Mouse (Mus musculus) kidney, embryonic 16.5 days (tissue): ENCODE data around the gene Ifi35. TPM values are rescaled to one million over a fixed set of nuclear protein-coding genes. Genes with fewer than 3 reads are reported as not detected.
"Not testable (repeated sequence)": the region's sequence is repeated elsewhere in the genome, so short reads cannot be mapped to it uniquely, and the experiment has no call there.

Experiments
- ATAC-seq: fragments of 200-750 bp; cut with Nextera tagmentation; 2 replicates; pipeline ENCODE4 v1.8.0; 2017; ENCODE audit warnings: moderate TSS enrichment; ENCODE audit not compliant: low FRiP score, low TSS enrichment
- H3K27ac ChIP-seq: fragments of 300-500 bp; sonication (generic); 2 replicates; pipeline ENCODE4 v1.5.1; 2014; ENCODE audit warnings: low read length
- H3K27me3 ChIP-seq: fragments of 300-500 bp; sonication (generic); 2 replicates; pipeline ENCODE4 v1.6.1; 2014; ENCODE audit warnings: low read length, control low read depth, mixed read lengths; ENCODE audit not compliant: insufficient read depth
- H3K36me3 ChIP-seq: fragments of 300-500 bp; sonication (generic); 2 replicates; pipeline ENCODE4 v1.6.1; 2014; ENCODE audit warnings: low read length, control low read depth, mixed read lengths; ENCODE audit not compliant: insufficient read depth
- H3K4me1 ChIP-seq: fragments of 300-500 bp; sonication (generic); 2 replicates; pipeline ENCODE4 v1.6.1; 2014; ENCODE audit warnings: low read length, control low read depth, mixed read lengths; ENCODE audit not compliant: insufficient read depth
- H3K4me2 ChIP-seq: fragments of 300-500 bp; sonication (generic); replicated peaks from 2 replicates; pipeline ENCODE4 v1.6.1; 2014; ENCODE audit warnings: low read depth, low read length
- H3K4me3 ChIP-seq: fragments of 300-500 bp; sonication (generic); 2 replicates; pipeline ENCODE4 v1.5.1; 2014; ENCODE audit warnings: mild to moderate bottlenecking, low read length
- H3K9ac ChIP-seq: fragments of 300-500 bp; sonication (generic); replicated peaks from 2 replicates; pipeline ENCODE4 v1.6.1; 2014; ENCODE audit warnings: low read length
- H3K9me3 ChIP-seq: fragments of 300-500 bp; sonication (generic); 2 replicates; pipeline ENCODE4 v1.6.1; 2016; ENCODE audit warnings: low read length, control low read depth
- WGBS: fragments of 180-500 bp; shearing (Covaris S2); extraction: QIAGEN DNeasy Blood & Tissue Kit; methylation state at CpG from one replicate; pipeline ENCODE4 v1.1.7; 2014; 5-methylcytosine and 5-hydroxymethylcytosine counted together
- polyA plus RNA-seq: library from polyadenylated mRNA; unstranded; fragments of >200 nt; fragmentation: Nextera tagmentation; extraction: Ambion mirVana; gene quantifications from 2 replicates; pipeline ENCODE4 v1.2.1, GENCODE M21; 2015

The Ifi35 gene
- polyA plus RNA-seq, 1 experiment from 2014 or later: 18.6 TPM

GRCm38 (mm10) chr11:101473686-101474085 is 25.5 kb downstream of the Ifi35 start:
- not testable (repeated sequence) for H3K9ac ChIP-seq, H3K27ac ChIP-seq, H3K27me3 ChIP-seq, H3K9me3 ChIP-seq, H3K4me2 ChIP-seq, H3K36me3 ChIP-seq, H3K4me3 ChIP-seq, ATAC-seq
- WGBS: 79% methylated on average over 1 of the region's 1 CpGs
- peaks cover 12% of the 10 kb centered on the region for H3K4me1 ChIP-seq

- Histone ChIP-seq H3K4me3 (no peak overlapping the region), H3K4me2 (no peak overlapping the region), H3K4me1 (0 out of 2 replicates have a peak, but pooled peaks cover 10% of the 10 kb centered on the region), H3K9ac (no peak overlapping the region), H3K9me3 (no peaks in the 10 kb centered on the region), H3K36me3 (0 out of 2 replicates have a peak, but pooled peaks cover 2% of the 10 kb centered on the region), H3K27me3 (no peaks in the 10 kb centered on the region), H3K27ac (no peak overlapping the region)
- ATAC-seq: no peak
- 67% methylated on average over 5 of the region's 5 CpGs for WGBS
Observed at GRCm38 (mm10) chr11:101474298-101474697, 26.1 kb downstream of the Ifi35 start.

GRCm38 (mm10) chr11:101476361-101476760 is 28.2 kb downstream of the Ifi35 start:
- not testable (repeated sequence) for H3K4me3 ChIP-seq, H3K4me1 ChIP-seq, H3K9ac ChIP-seq, H3K4me2 ChIP-seq, H3K36me3 ChIP-seq, H3K27me3 ChIP-seq, H3K9me3 ChIP-seq, H3K27ac ChIP-seq, ATAC-seq
- 92% methylated on average over 4 of the region's 4 CpGs for WGBS

- Histone ChIP-seq H3K9ac (no peak overlapping the region), H3K4me1 (0 out of 2 replicates have a peak, but pooled peaks cover 4% of the 10 kb centered on the region), H3K27ac (no peak overlapping the region), H3K27me3 (no peaks in the 10 kb centered on the region), H3K9me3 (no peaks in the 10 kb centered on the region), H3K36me3 (no peaks in the 10 kb centered on the region), H3K4me2 (no peak overlapping the region), H3K4me3 (no peak overlapping the region)
- ATAC-seq: no peak
- WGBS: 44% methylated on average over 4 of the region's 4 CpGs
Observed at GRCm38 (mm10) chr11:101477194-101477551, 29.0 kb downstream of the Ifi35 start.

- Histone ChIP-seq H3K27me3 (no peaks in the 10 kb centered on the region), H3K9ac (no peak overlapping the region), H3K36me3 (no peaks in the 10 kb centered on the region), H3K4me2 (no peak overlapping the region), H3K9me3 (no peaks in the 10 kb centered on the region), H3K4me3 (no peak overlapping the region), H3K27ac (no peak overlapping the region), H3K4me1 (0 out of 2 replicates have a peak, but pooled peaks cover 3% of the 10 kb centered on the region)
- WGBS: 76% methylated on average over 10 of the region's 10 CpGs
- ATAC-seq: no peak
Observed at GRCm38 (mm10) chr11:101477552-101478211, 29.5 kb downstream of the Ifi35 start.

- Histone ChIP-seq H3K27me3 (no peaks in the 10 kb centered on the region), H3K27ac (no peak overlapping the region), H3K9me3 (no peaks in the 10 kb centered on the region), H3K36me3 (no peaks in the 10 kb centered on the region), H3K4me3 (peak overlapping the region; percentile 4; the same call in 1 of the 2 replicates), H3K4me2 (peak overlapping the region; percentile 38), H3K9ac (peak overlapping the region; percentile 39; the same call in 1 of the 2 replicates), H3K4me1 (0 out of 2 replicates have a peak, but pooled peaks cover 3% of the 10 kb centered on the region)
- 6% methylated on average over 18 of the region's 18 CpGs for WGBS
- no peak for ATAC-seq
Observed at GRCm38 (mm10) chr11:101479171-101479635, 31.0 kb downstream of the Ifi35 start.

GRCm38 (mm10) chr11:101480912-101481311 is 32.7 kb downstream of the Ifi35 start:
- Histone ChIP-seq H3K36me3 (no peaks in the 10 kb centered on the region), H3K9ac (no peak overlapping the region), H3K27ac (no peak overlapping the region), H3K27me3 (no peaks in the 10 kb centered on the region), H3K4me3 (no peak overlapping the region), H3K9me3 (no peaks in the 10 kb centered on the region), H3K4me1 (0 out of 2 replicates have a peak, but pooled peaks cover 3% of the 10 kb centered on the region), H3K4me2 (no peak overlapping the region)
- no peak for ATAC-seq
- WGBS: 67% methylated on average over 6 of the region's 6 CpGs

GRCm38 (mm10) chr11:101483804-101484203 is 35.6 kb downstream of the Ifi35 start:
- ATAC-seq: no peak
- Histone ChIP-seq H3K27me3 (no peaks in the 10 kb centered on the region), H3K9ac (no peak overlapping the region), H3K4me2 (no peak overlapping the region), H3K27ac (no peak overlapping the region), H3K4me3 (no peak overlapping the region), H3K9me3 (no peaks in the 10 kb centered on the region), H3K36me3 (peaks cover 3% of the 10 kb centered on the region; the same call in 1 of the 2 replicates), H3K4me1 (0 out of 2 replicates have a peak, but pooled peaks cover 3% of the 10 kb centered on the region)
- WGBS: 46% methylated on average over 3 of the region's 3 CpGs

- Histone ChIP-seq H3K9ac (no peak overlapping the region), H3K27me3 (no peaks in the 10 kb centered on the region), H3K4me1 (0 out of 2 replicates have a peak, but pooled peaks cover under 1% of the 10 kb centered on the region), H3K9me3 (no peaks in the 10 kb centered on the region), H3K36me3 (peaks cover 6% of the 10 kb centered on the region; the same call in 1 of the 2 replicates), H3K4me2 (no peak overlapping the region), H3K27ac (no peak overlapping the region), H3K4me3 (no peak overlapping the region)
- WGBS: 72% methylated on average over 6 of the region's 6 CpGs
- ATAC-seq: no peak
Observed at GRCm38 (mm10) chr11:101484245-101484644, 36.0 kb downstream of the Ifi35 start.

- H3K4me1 ChIP-seq: no peaks in the 10 kb centered on the region
- ATAC-seq: no peak
- peaks cover 6% of the 10 kb centered on the region; the same call in 1 of the 2 replicates for H3K36me3 ChIP-seq
- no peak overlapping the region for H3K27ac ChIP-seq
- no peak overlapping the region for H3K9ac ChIP-seq
- no peak overlapping the region for H3K4me3 ChIP-seq
- no peak overlapping the region for H3K4me2 ChIP-seq
- no peaks in the 10 kb centered on the region for H3K9me3 ChIP-seq
- H3K27me3 ChIP-seq: no peaks in the 10 kb centered on the region
- WGBS: 85% methylated on average over 7 of the region's 7 CpGs
Observed at GRCm38 (mm10) chr11:101484814-101485213, 36.6 kb downstream of the Ifi35 start.
